Mouse (Mus musculus) midbrain, embryonic 14.5 days (tissue): ENCODE data around the gene Hivep2. TPM values are rescaled to one million over a fixed set of nuclear protein-coding genes. Genes with fewer than 3 reads are reported as not detected.

ENCODE experiments used
- ATAC-seq: fragments of 200-750 bp; cut with Nextera tagmentation; 2 replicates; pipeline ENCODE4 v1.8.0; 2017; ENCODE audit warnings: moderate number of reproducible peaks, moderate library complexity; ENCODE audit not compliant: low FRiP score, low TSS enrichment
- DNase-seq: peaks from one replicate; pipeline ENCODE4 v3.0.0-alpha.2; 2015
- H3K27ac ChIP-seq: fragments of 300-500 bp; sonication (generic); replicated peaks from 2 replicates; pipeline ENCODE4 v1.5.1; 2014; ENCODE audit warnings: mild to moderate bottlenecking, low read depth, low read length, moderate library complexity
- H3K27me3 ChIP-seq: fragments of 300-500 bp; sonication (generic); 2 replicates; pipeline ENCODE4 v1.6.1; 2014; ENCODE audit warnings: low read length, control low read depth, mixed read lengths; ENCODE audit not compliant: control insufficient read depth, insufficient read depth
- H3K36me3 ChIP-seq: fragments of 300-500 bp; sonication (generic); 2 replicates; pipeline ENCODE4 v1.6.1; 2014; ENCODE audit warnings: low read length, control low read depth; ENCODE audit not compliant: control insufficient read depth, insufficient read depth
- H3K4me1 ChIP-seq: fragments of 300-500 bp; sonication (generic); 2 replicates; pipeline ENCODE4 v1.6.1; 2014; ENCODE audit warnings: mild to moderate bottlenecking, antibody characterized with exemption, low read length, control low read depth; ENCODE audit not compliant: control insufficient read depth, insufficient read depth
- H3K4me2 ChIP-seq: fragments of 300-500 bp; sonication (generic); 2 replicates; pipeline ENCODE4 v1.6.1; 2014; ENCODE audit warnings: mild to moderate bottlenecking, low read length, moderate library complexity
- H3K4me3 ChIP-seq: fragments of 300-500 bp; sonication (generic); replicated peaks from 2 replicates; pipeline ENCODE4 v1.5.1; 2014; ENCODE audit warnings: low read depth, low read length
- H3K9ac ChIP-seq: fragments of 300-500 bp; sonication (generic); replicated peaks from 2 replicates; pipeline ENCODE4 v1.6.1; 2014; ENCODE audit warnings: mild to moderate bottlenecking, low read length, moderate library complexity
- H3K9me3 ChIP-seq: fragments of 300-500 bp; sonication (generic); 2 replicates; pipeline ENCODE4 v1.6.1; 2016; ENCODE audit warnings: low read length, control low read depth, mixed read lengths; ENCODE audit not compliant: control insufficient read depth
- WGBS: fragments of 180-500 bp; shearing (Covaris S2); extraction: QIAGEN DNeasy Blood & Tissue Kit; methylation state at CpG from one replicate; pipeline ENCODE4 v1.1.7; 2014; 5-methylcytosine and 5-hydroxymethylcytosine counted together
- polyA plus RNA-seq: library from polyadenylated mRNA; unstranded; fragments of >200 nt; fragmentation: Nextera tagmentation; extraction: Ambion mirVana; gene quantifications from 2 replicates; pipeline ENCODE4 v1.2.1, GENCODE M21; 2014

Gene Hivep2
- polyA plus RNA-seq, 1 experiment from 2014 or later: 12.8 TPM

GRCm38 (mm10) chr10:14036472-14036871 lies 70.6 kb downstream of the Hivep2 start:
- Histone ChIP-seq H3K36me3 (no peaks in the 10 kb centered on the region), H3K4me2 (no peak overlapping the region), H3K27me3 (no peaks in the 10 kb centered on the region), H3K9me3 (no peaks in the 10 kb centered on the region), H3K9ac (no peak overlapping the region), H3K4me1 (no peaks in the 10 kb centered on the region), H3K27ac (no peak overlapping the region), H3K4me3 (no peak overlapping the region)
- 95% methylated on average over 6 of the region's 6 CpGs for WGBS
- ATAC-seq: no peak
- no peak for DNase-seq

- Histone ChIP-seq H3K36me3 (no peaks in the 10 kb centered on the region), H3K27me3 (no peaks in the 10 kb centered on the region), H3K4me3 (no peak overlapping the region), H3K9me3 (no peaks in the 10 kb centered on the region), H3K4me1 (no peaks in the 10 kb centered on the region), H3K9ac (no peak overlapping the region), H3K27ac (no peak overlapping the region), H3K4me2 (no peak overlapping the region)
- DNase-seq: no peak
- WGBS: 88% methylated on average over 7 of the region's 7 CpGs
- ATAC-seq: no peak
Measured at GRCm38 (mm10) chr10:14037977-14038489, 72.2 kb downstream of the Hivep2 start.

GRCm38 (mm10) chr10:14040716-14041470 lies 75.0 kb downstream of the Hivep2 start:
- Histone ChIP-seq H3K9ac (no peak overlapping the region), H3K9me3 (no peaks in the 10 kb centered on the region), H3K4me3 (no peak overlapping the region), H3K27ac (no peak overlapping the region), H3K36me3 (no peaks in the 10 kb centered on the region), H3K4me1 (0 out of 2 replicates have a peak, but pooled peaks cover 4% of the 10 kb centered on the region), H3K27me3 (no peaks in the 10 kb centered on the region), H3K4me2 (no peak overlapping the region)
- WGBS: 83% methylated on average over 9 of the region's 9 CpGs
- ATAC-seq (no peak), DNase-seq (no peak)

GRCm38 (mm10) chr10:14041606-14042005 lies 75.7 kb downstream of the Hivep2 start:
- H3K4me1 ChIP-seq: peaks cover 9% of the 10 kb centered on the region
- 84% methylated on average over 5 of the region's 5 CpGs for WGBS
- no peak overlapping the region for H3K9ac ChIP-seq
- no peaks in the 10 kb centered on the region for H3K27me3 ChIP-seq
- H3K36me3 ChIP-seq: no peaks in the 10 kb centered on the region
- no peak overlapping the region for H3K27ac ChIP-seq
- no peak overlapping the region for H3K4me2 ChIP-seq
- H3K9me3 ChIP-seq: no peaks in the 10 kb centered on the region
- DNase-seq: no peak
- no peak for ATAC-seq
- H3K4me3 ChIP-seq: no peak overlapping the region

GRCm38 (mm10) chr10:14042539-14043348 lies 76.9 kb downstream of the Hivep2 start:
- no peak overlapping the region for H3K4me3 ChIP-seq
- H3K9me3 ChIP-seq: no peaks in the 10 kb centered on the region
- ATAC-seq (no peak), DNase-seq (no peak)
- no peaks in the 10 kb centered on the region for H3K27me3 ChIP-seq
- H3K9ac ChIP-seq: no peak overlapping the region
- no peak overlapping the region for H3K27ac ChIP-seq
- H3K4me2 ChIP-seq: no peak overlapping the region
- WGBS: 87% methylated on average over 12 of the region's 12 CpGs
- no peaks in the 10 kb centered on the region for H3K36me3 ChIP-seq
- H3K4me1 ChIP-seq: peaks cover 10% of the 10 kb centered on the region

GRCm38 (mm10) chr10:14043349-14043710 lies 77.5 kb downstream of the Hivep2 start:
- ATAC-seq (no peak), DNase-seq (no peak)
- H3K4me1 ChIP-seq: peaks cover 14% of the 10 kb centered on the region
- no peaks in the 10 kb centered on the region for H3K36me3 ChIP-seq
- no peak overlapping the region for H3K27ac ChIP-seq
- WGBS: 94% methylated on average over 4 of the region's 4 CpGs
- no peak overlapping the region for H3K4me3 ChIP-seq
- H3K27me3 ChIP-seq: no peaks in the 10 kb centered on the region
- no peaks in the 10 kb centered on the region for H3K9me3 ChIP-seq
- no peak overlapping the region for H3K4me2 ChIP-seq
- no peak overlapping the region for H3K9ac ChIP-seq

GRCm38 (mm10) chr10:14044046-14044782 lies 78.3 kb downstream of the Hivep2 start:
- H3K27me3 ChIP-seq: no peaks in the 10 kb centered on the region
- H3K9ac ChIP-seq: no peak overlapping the region
- no peaks in the 10 kb centered on the region for H3K9me3 ChIP-seq
- WGBS: 56% methylated on average over 14 of the region's 14 CpGs
- no peak overlapping the region for H3K4me3 ChIP-seq
- no peak overlapping the region for H3K27ac ChIP-seq
- ATAC-seq (no peak), DNase-seq (no peak)
- H3K4me1 ChIP-seq: peaks cover 18% of the 10 kb centered on the region
- H3K36me3 ChIP-seq: no peaks in the 10 kb centered on the region
- H3K4me2 ChIP-seq: no peak overlapping the region

- Histone ChIP-seq H3K4me2 (no peak overlapping the region), H3K4me3 (no peak overlapping the region), H3K36me3 (no peaks in the 10 kb centered on the region), H3K9me3 (no peaks in the 10 kb centered on the region), H3K27ac (no peak overlapping the region), H3K4me1 (peaks cover 18% of the 10 kb centered on the region), H3K27me3 (no peaks in the 10 kb centered on the region), H3K9ac (no peak overlapping the region)
- DNase-seq (no peak), ATAC-seq (no peak)
- 88% methylated on average over 5 of the region's 5 CpGs for WGBS
Measured at GRCm38 (mm10) chr10:14044783-14045392, 79.0 kb downstream of the Hivep2 start.
